Mouse (Mus musculus) CD8-positive naive resting alpha-beta T cell, adult 2 months (primary cell): Measurements from ENCODE around the gene Rbp2.

Source experiments
- DNase-seq, 2 experiments: peaks; one replicate each; pipeline ENCODE4 v3.0.0; 2022; ENCODE audit warnings: low read depth in 2 of 2, low spot score in 2 of 2

The Rbp2 gene

GRCm38 (mm10) chr9:98485815-98486214, at the start of gene Rbp2:
Gene Rbp2 (plus strand): TSS chr9:98486115.
- no peak for DNase-seq

GRCm38 (mm10) chr9:98437819-98438218, 48.1 kb upstream of the Rbp2 start:
- no peak for DNase-seq

- no peak for DNase-seq
These were observed 46.8 kb upstream of the Rbp2 start for GRCm38 (mm10) chr9:98439091-98439490.

DNA sequence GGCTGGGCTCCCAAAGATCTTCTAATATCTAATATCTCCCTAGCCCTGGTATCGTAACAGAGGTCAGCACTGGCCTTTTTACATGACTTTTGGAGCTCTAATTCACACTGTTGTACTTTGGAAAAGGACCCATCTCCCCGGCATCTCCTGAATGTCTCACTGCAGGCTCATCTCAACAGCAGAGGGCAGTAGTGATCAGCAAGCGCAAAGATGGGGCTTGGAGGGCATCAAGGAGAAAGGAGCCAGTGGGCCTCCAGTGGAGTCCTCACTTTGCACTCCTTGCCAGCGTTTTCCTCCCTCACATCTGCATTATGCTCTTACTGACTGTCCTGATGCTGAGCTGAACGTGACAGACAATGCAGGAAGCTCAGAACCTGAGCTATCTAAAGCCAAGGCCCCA, 43.3 kb upstream of the Rbp2 start:
- DNase-seq, result no peak

DNA sequence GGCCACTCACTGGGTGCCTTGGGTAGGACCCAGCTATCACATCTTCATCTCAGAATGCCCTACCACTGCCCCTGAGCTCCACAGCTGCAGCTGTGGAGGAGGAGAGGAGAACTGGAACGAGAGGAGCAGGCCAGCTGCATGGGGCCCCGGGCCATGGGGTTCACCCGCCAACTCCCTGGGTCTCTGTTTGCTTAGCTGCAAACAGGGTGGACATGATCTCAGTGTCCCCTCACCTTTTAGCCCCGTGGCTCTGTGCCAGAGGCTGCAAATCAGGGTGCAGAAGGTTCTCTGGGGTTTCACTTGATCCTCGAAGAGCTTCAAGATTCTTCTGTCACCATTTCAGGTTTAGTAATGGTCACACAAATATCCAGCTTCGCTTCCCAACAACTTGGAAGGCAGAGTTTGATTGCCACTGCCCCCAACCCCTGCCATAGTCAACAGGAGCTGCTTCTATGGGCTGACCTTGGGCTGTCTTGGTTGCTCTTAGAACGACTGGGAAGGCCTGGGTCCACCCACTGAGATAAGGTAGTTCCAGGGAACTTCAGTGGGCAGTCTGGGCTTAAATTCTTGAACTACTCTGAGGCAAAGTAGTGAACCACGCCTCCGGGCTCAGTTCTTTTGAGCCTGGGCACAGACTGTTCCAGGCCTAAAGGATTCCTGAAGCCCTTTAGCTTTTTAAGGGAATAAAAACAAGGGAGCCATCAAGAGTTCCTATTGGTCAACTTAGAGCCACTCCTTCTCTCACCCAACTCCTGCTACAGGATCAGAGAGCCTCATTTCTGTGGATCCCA, 40.4 kb upstream of the Rbp2 start:
- no peak for DNase-seq

GRCm38 (mm10) chr9:98450976-98451375, 34.9 kb upstream of the Rbp2 start:
- no peak for DNase-seq

- DNase-seq, result no peak
These were observed 19.2 kb upstream of the Rbp2 start for GRCm38 (mm10) chr9:98466709-98467108.

DNA sequence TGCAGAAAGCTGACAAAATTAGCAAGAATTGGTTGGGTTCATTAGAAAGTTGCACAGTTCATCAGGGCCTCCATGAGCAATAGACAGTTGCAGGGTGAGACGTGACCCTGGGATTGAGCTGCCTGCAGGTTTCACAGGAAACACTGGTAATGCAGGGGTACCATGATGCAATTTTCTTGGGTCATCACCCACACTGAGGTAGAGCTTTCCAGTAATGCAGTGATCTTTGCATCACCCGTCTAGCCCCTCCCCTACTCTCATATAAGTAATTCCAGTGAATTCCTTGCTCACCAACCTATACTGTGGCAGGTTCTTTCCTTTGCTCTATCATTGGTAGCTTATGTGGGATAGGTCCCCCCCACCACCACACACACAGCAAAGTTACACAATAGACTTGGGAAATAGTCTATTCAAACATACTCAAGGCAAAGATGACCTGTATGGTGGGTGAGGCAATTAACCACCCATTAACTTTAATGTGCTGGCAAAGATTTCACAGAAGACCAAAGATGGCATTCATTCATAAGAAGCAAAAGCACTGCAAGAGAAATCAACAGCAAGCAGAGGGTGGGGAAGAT, 5.7 kb upstream of the Rbp2 start:
- no peak for DNase-seq

DNA sequence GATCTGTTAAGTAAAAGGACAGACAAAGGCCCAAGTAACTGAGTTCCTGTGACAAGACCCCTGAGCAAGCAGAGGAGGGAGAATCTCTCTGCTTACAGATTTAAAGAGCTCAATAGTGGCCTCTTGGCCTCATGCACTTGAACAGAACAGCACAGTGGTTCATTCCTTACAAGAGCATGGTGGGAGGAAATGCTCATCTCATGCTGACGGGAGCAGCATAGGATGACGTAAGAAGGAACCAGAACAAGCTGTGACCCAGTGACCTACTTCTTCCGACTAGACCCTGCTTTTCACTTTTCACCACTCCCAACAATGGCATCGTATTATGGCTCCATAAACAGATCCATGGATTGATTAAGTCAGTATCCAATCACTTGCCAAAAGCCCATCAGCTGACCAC, 3.7 kb upstream of the Rbp2 start:
- no peak for DNase-seq

- no peak for DNase-seq
These were observed 895 bp upstream of the Rbp2 start for GRCm38 (mm10) chr9:98485020-98485419.

GRCm38 (mm10) chr9:98487273-98487672, 1.4 kb downstream of the Rbp2 start:
- DNase-seq, result no peak

GRCm38 (mm10) chr9:98489532-98489931, 3.6 kb downstream of the Rbp2 start:
- no peak for DNase-seq

GRCm38 (mm10) chr9:98490128-98490527, 4.2 kb downstream of the Rbp2 start:
- no peak for DNase-seq

DNA sequence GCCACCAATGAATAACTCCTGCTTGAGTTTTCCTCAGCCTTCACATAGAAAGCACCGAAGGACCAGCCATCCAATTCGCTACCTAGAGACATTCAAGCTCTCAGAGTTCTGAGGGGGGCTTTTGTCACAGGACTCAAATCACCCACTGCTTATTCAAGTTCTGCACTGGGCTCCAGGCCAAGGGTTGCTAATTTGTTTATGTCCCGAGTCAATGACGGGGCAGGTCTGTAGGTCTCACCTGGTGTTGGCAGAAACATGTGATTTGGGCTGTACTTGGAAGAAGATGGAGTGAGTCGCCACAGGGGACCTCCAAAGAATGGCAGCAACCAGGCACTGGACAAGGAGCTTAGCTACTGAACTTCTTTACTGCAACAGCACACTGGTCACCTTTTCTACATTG, 5.2 kb downstream of the Rbp2 start:
- no peak for DNase-seq

DNA sequence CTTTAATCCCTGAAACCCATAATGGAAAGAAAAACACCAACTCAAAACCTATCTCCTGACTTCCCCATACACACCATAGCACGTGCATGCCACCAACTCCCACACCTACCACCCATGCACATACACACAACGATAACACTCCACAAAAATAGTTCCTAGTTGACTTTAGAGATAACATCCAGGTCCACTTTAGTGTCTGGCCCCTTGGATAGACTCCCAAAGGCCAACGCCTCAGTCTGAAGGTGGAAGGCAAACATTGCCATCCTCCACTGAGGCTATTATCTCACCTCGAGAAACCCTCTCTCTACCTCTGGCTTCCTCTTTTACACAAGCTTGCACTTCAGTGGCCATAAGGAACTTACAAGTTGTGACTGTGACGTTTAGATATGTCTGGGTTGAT, 6.3 kb downstream of the Rbp2 start:
- DNase-seq, result no peak

GRCm38 (mm10) chr9:98492821-98493220, 6.9 kb downstream of the Rbp2 start:
- no peak for DNase-seq

GRCm38 (mm10) chr9:98497157-98497556, 11.2 kb downstream of the Rbp2 start:
- no peak for DNase-seq

DNA sequence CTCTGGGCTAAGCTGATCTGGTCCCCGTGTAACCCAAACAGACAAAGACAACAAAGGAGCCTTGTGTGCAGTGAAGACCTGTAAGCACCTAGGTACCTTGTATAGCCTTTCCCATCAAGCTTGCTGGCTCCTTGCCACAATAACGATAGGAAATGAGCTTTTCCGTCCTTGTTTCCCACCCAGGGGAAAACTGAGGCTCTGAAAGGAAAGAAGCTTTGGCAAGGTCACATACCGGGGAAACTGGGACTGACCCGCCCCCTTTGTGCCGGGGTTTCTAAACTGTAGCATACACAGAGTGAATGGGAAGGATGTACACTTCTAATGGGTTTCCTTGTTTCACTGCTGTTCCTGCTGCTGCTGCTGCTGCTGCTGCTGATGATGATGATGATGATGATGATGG, 12.1 kb downstream of the Rbp2 start:
- no peak for DNase-seq

DNA sequence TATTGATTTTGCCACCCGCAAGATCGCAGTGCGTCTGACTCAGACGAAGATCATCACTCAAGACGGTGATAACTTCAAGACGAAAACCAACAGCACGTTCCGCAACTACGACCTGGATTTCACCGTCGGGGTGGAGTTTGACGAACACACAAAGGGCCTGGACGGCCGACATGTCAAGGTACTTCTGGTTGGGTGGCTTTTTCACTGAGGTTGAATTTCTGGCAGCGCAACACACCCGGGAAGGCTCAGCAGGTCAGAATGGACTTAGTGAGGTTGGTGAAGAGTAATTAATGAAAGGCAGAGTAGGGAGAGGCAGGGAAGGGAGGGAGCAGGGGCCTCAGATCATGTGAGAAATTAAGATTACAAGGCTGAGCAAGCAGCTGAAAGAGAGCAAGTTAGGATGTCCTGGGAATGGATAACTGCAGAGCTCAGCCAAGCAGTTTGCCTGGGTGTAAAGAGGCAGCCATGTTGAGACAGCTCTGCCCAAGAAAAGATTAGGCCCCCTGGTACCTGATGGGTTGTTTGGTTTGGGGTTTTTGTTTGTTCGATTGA, 12.9 kb downstream of the Rbp2 start:
- no peak for DNase-seq

DNA sequence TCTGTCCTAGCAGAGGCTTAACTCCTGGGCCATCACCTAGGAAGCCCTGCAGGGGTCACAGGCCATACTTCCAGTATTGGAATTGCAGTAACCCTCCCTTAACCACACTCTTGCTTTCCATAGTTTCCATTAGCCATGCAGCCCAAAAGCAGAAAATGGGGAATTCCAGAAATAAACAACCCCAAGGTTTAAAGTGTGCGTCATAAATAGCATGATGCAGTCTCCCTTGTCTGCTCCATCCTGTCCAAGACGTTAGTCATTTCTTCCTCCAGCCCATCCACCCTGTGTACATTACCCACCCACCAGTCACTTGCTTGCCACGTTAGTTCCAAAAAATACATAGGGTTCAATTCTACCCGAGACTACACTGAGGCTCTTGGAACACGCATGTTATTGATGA, 13.7 kb downstream of the Rbp2 start:
- DNase-seq, result no peak

- no peak for DNase-seq
These were observed 21.6 kb downstream of the Rbp2 start for GRCm38 (mm10) chr9:98507480-98507879.

- no peak for DNase-seq
These were observed 24.6 kb downstream of the Rbp2 start for GRCm38 (mm10) chr9:98510363-98511055.
